Mouse (Mus musculus): ENCODE results near the gene Kctd20.
"Not testable (repeated sequence)": the region's sequence is repeated elsewhere in the genome, so short reads cannot be mapped to it uniquely, and the experiment has no call there.

The Kctd20 gene

GRCm38 (mm10) chr17:28982591-28982990 is 30.8 kb downstream of the Kctd20 start:
- DNase-seq (ENCODE audit: low read depth, low spot score), result no peak

DNA sequence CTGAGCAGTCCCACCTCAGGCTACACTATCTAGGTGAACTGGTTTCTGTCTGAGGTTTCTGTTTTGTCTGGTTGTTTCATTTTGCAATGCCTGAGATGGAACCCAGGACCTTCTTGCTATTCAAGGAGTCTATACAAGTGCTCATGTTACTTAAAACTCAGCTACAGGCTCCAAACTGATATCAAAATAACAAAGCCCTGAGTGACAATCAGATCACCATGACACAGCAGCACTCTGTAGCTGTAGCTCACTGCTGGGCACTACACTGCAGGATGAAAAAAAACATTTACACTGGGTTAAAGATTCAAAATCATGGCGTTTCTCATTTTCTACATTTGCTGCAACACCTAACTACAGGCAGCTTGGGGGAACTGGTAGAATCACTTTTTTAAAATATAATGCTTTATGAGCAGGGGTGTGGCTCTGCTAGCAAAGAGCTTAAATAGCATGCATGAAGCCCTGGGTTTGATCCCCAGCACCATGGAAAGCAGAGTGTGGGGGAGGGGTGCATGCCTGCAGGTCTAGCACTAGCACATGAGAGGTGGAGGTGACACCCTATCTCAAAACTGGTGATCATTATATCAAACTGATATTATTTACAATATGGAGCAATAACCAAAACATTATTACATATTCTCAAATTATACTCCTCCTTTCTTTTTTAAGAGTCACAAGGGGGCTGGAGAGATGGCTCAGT is 33.1 kb downstream of the Kctd20 start:
- DNase-seq (ENCODE audit: low read depth, low spot score), result peak; percentile 58

DNA sequence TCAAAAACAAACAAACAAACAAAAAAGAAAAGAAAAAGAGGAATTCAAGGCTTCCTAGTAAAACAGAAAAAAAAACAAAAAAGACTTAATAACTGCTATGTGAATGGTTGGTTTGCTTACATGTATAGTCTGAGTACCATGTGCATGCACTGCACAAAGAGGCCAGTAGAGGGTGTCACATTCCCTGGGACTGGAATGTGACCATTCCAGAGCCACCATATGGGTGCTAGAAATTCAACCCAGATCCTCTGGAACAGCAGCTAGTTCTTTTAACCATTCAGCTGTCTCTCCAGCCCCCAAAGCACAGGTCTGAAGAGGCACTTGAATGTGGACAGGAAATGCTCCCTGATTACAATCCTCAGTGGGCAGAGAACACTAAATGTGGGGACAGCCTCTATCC is 35.1 kb downstream of the Kctd20 start:
- DNase-seq (ENCODE audit: low read depth, low spot score), result peak; percentile 91

GRCm38 (mm10) chr17:28987713-28988112 is 36.0 kb downstream of the Kctd20 start:
- peak; percentile 87 for DNase-seq (ENCODE audit: low read depth, low spot score)

DNA sequence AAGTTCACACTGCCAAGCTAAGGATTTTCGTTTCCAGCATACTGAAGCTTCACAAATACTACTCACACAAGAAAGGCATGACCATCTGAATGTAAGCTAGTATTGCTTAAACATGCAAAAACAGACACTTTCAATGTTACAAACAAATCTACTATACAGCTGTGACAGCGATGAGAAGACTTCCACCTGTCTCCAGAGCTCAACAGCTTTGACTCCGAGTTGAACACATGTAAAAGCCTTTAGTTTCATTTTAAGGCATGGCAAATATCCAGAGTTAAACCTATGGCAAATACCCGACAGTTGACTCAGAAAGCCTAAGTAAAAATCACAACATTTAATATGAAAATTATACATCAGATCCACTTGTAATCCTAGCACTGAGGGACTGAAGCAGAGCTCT is 36.5 kb downstream of the Kctd20 start:
- no peak for DNase-seq (ENCODE audit: low read depth, low spot score)

DNA sequence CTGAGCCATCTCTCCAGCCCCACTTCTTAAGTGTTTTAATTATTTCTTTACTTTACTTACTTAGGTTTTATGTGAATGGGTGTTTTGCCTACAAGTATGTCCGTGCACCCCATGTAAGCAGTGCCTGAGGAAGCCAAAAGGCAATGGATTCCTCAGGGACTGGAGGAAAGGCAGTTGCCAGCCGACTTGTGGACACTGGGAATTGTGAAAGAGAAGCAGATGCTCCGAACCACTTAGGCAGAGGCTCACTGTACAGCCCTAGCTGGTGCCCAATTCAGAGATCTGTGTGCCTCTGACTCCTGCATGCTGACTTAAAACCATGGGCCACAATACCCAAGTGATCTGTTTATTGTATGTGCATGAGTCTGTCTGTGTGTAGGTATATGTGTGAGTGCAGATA is 37.2 kb downstream of the Kctd20 start:
- DNase-seq (ENCODE audit: low read depth, low spot score), result no peak

- DNase-seq (ENCODE audit: low read depth, low spot score), result no peak
These were observed 38.3 kb downstream of the Kctd20 start for GRCm38 (mm10) chr17:28990060-28990459.

DNA sequence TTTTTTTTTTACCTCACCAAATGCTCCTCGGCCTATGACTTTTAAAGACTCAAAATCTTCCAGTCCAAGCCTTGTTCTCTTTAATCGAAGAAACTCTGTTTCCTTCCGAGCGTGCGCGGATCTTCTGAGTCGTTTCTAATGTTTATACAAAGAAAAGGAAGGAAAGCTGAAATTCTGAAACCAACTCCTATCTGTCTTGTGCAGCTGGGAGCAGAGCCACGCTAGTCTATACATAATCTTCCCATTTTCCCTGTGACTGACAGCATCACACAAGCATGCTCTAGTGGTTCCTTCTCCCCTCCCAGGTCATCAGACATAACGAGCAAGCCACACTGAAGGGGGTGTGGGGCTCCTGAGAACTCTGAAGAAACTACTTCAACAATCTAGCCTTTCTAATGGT is 39.5 kb downstream of the Kctd20 start:
- no peak for DNase-seq (ENCODE audit: low read depth, low spot score)

DNA sequence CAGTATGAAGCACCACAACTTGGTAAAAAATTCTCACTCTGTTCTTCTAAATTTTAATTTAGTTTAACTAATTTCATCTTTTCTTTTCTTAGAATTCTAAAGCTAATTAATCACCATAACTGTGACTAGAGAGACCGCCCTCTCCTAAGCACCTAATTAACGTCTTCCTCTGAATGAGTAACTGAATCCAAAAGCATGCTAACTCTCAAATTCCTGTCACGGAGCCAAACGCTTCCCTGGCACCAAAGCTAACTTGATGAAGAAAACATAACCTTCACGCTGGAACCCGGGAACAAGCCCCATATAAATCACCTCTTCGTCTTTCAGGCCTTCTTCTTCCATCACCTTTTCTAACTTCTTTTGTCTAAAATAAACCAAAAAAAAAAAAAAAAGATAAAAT is 40.4 kb downstream of the Kctd20 start:
- no peak for DNase-seq (ENCODE audit: low read depth, low spot score)

DNA sequence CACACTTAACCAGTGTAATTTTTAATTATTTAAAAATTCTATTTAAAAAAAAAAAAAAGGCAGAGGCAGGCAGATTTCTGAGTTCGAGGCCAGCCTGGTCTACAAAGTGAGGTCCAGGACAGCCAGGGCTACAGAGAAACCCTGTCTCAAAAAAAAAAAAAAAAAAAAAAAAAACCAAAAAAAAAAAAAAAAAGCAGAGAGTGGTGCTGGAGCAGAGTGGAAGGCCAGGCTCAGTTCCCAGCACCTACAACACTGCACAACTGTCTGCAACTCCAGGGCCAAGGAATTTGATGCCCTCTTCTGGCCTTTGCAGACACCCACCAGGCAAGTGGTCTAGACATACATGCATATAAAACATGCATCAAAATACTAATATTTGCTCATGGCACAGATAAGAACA is 41.3 kb downstream of the Kctd20 start:
- not testable (repeated sequence) for DNase-seq (ENCODE audit: low read depth, low spot score)

DNA sequence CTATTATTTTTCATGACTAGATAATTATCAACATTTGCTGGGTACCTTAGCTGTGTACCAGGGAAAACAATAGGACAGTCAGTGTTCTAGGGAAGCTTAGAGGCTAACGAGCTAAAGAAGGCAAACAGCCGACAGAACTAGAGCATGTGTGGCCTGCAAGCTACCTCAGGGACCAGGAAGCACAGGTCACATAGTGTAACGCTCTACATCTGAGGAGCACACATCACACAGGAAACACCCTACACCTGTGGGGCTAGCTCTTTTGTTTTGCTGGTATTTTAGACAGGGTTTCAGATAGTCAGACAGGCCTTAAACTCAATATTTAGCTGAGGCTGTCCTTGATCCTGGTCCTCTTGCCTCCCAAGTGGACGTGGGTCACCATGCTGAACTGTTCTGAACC is 42.9 kb downstream of the Kctd20 start:
- DNase-seq (ENCODE audit: low read depth, low spot score), result no peak

- no peak for DNase-seq (ENCODE audit: low read depth, low spot score)
These were observed 48.7 kb downstream of the Kctd20 start for GRCm38 (mm10) chr17:29000465-29000864.

DNA sequence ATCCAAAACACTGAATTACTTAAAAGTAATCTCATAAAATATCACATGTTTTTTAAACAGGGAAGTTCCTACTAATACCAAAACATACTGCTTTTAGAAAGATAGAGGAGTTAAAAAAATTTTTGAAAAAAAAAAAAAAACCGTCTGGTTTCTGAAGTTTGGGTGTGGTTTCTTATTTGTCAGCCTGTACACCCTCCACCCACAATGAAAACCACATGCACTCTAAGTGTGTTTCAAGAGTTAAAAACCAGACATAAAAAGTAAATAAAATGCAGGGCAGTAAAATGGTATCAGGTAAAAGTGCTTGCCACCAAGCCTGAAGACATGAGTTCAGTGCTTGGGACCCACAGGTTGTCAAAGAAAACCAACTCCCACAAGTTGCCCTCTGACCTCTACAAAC is 52.0 kb downstream of the Kctd20 start:
- DNase-seq (ENCODE audit: low read depth, low spot score), result no peak

GRCm38 (mm10) chr17:29005002-29005401 is 53.3 kb downstream of the Kctd20 start:
- DNase-seq (ENCODE audit: low read depth, low spot score), result no peak

- peak; percentile 57 for DNase-seq (ENCODE audit: low read depth, low spot score)
These were observed 55.1 kb downstream of the Kctd20 start for GRCm38 (mm10) chr17:29006812-29007211.

DNA sequence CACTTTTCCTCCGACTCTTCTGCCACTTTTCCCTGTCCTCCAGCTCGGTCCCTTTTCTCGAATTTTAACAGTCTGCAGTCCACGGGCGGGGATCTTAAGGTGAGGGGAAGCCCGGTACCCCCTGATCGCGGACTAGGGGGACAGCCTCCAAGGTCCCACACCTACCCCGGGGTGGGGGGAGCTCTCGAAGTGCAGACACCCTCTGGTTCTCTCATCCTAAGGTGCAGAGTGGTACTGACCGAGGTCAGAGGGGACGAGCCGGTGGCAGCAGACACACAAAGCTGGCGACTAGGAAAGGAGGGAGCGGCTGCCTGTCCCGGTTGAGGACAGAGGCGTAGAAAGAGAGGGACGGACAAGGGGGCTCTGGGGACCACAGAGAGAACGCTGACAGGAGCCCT is 55.5 kb downstream of the Kctd20 start:
- DNase-seq (ENCODE audit: low read depth, low spot score), result no peak

- DNase-seq (ENCODE audit: low read depth, low spot score), result peak; percentile 98
These were observed 56.0 kb downstream of the Kctd20 start, which contains the start of gene Stk38 for GRCm38 (mm10) chr17:29007641-29008325. Gene Stk38, minus strand, starts transcription at chr17:29007995.

DNA sequence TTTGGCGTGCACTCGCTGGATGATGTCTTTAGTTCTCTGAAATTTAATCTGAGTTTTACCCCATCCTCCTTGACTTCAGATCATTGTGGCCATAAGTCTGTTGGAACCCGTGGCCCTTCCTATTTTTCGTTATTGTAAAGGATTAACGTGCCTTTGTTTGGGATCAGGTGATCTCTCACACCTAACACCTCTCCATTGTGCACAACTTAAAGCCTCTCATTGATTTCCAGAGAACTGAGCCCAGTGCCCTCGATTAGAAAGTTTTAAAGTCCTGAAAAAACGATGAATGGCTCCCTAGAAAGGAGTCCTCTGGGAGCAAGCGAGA is 56.5 kb downstream of the Kctd20 start:
- no peak for DNase-seq (ENCODE audit: low read depth, low spot score)

DNA sequence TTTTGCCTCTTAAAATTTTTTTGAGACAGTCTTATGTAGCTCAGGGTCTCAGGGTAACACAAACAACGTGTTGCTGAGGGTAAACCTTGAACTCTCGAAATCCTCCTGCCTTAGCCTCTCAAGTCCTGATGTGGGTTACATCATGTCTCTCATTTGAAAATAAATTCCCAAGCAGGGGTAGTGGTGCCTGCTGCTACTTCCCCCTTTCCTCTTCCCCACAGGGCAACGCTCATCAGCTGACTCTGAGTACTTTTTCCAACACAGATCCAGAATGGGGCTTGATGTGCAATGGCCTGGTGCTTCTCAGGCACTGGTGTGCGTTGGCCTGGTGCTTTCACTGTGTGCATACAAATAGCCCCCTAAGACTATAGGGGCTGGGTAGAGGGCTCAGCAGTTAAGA is 57.4 kb downstream of the Kctd20 start:
- DNase-seq (ENCODE audit: low read depth, low spot score), result no peak

DNA sequence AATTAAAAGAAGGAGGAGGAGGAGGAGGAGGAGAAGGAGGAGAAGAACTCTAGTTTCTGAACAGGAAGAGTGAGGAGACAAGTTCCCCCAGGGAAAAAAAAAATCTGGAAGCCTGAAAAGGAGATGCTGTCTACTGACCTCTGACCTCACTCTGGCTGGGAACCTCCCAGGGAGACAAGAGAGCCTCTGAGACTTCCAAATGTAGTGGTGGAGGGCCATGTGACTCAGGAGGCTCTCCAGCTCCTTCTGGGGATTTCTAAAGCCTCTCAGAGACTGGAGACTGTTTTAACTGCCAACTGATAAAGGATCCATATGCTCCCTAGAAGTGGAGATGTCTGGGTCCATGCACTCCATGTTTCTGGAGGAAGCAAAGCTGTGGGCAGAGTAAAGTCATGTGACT is 62.5 kb downstream of the Kctd20 start:
- no peak for DNase-seq (ENCODE audit: low read depth, low spot score)

DNA sequence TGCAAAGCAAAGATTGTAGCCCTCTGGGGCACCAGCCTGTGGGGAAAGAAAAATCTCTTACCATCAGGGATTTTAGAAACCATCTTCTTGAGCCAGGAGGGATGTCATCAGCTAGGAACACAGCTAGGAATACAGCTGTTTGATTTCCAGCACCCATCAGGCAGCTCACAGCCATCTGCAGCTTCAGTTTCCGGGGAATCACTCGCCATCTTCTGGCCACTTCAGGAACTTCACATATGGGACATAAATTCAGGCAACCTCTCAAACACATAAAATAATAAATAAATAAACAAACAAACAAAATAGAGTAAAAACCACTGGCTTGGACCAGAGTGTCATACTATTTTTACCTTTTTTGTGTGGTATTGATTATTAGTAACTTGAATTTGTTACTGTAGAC is 63.9 kb downstream of the Kctd20 start:
- DNase-seq (ENCODE audit: low read depth, low spot score), result peak; percentile 85

DNA sequence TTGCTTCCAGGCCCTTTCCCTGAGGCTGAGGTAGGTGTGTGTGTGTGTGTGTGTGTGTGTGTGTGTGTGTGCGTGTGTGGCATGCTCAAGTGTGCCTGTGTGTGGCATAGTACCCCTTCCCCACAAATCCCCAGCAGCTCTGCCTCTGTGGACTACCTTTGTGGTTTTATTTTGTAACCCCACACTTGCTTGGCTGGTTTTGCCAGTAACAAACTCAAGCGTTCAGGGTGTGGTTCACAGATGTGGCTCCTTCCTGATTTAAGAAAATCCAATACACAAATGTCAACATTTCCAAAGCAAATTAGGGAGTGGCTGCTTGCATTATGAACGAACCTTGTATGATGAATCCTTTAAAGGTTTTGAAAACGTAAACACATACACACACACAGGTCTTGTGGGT is 65.0 kb downstream of the Kctd20 start:
- DNase-seq (ENCODE audit: low read depth, low spot score), result no peak

DNA sequence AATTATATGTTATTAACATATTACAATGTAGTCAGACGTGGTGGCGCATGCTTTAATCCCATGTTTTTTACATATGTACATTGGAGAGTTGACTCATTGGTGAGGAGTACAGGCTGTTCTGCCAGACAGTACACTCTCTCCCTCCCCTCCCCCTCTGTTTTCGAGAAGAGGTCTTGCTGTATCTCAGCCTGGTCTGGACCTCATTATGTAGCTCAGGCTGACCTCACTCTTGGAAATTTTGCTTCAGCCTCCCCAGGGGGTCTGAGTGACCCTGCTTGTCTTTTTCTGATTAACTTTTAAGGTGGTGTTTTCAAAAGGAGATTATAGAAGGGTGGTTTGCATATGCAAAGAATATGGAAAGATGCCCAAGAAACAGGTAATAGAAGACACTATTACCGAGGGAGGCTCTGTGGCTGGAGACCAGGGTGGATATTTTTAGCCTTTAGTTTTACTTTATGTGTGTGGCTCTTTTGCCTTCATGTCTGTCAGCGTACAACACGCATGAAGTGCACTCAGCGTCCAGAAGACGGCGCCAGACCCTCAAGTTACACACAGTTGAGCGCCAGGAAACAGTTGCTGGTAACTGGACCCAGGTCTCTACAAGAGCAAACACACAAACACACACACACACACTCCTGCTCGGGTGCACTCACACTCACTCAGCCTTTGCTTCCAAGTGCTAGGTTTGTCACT is 66.7 kb downstream of the Kctd20 start:
- peak; percentile 89 for DNase-seq (ENCODE audit: low read depth, low spot score)
